Mouse (Mus musculus) myocyte (in vitro differentiated cells): ENCODE data around the gene Spats1.

Source experiments
- CEBPB ChIP-seq: IDR thresholded peaks from 2 replicates; pipeline ENCODE4 v1.6.1; 2011; ENCODE audit warnings: mild to moderate bottlenecking, moderate library complexity; ENCODE audit not compliant: poor library complexity, insufficient read depth, severe bottlenecking
- E2F4 ChIP-seq: IDR thresholded peaks from one replicate; pipeline ENCODE4 v1.6.1; 2011; ENCODE audit warnings: mild to moderate bottlenecking, control low read depth, moderate library complexity; ENCODE audit not compliant: insufficient read depth
- MAX ChIP-seq: IDR thresholded peaks from one replicate; pipeline ENCODE4 v1.6.1; 2011; ENCODE audit warnings: low read depth, mild to moderate bottlenecking, control low read depth
- MYOD1 ChIP-seq, 3 experiments: IDR thresholded peaks; one replicate each; pipeline ENCODE4 v1.6.1; 2011; ENCODE audit warnings: control low read depth in 2 of 3, low read depth in 2 of 3, mild to moderate bottlenecking in 2 of 3, moderate library complexity in 1 of 3; ENCODE audit not compliant: insufficient read length in 2 of 3, control insufficient read depth in 1 of 3
- MYOG ChIP-seq, 3 experiments: IDR thresholded peaks; one replicate each; pipeline ENCODE4 v1.6.1; 2011; ENCODE audit warnings: control low read depth in 2 of 3, low read depth in 2 of 3, mild to moderate bottlenecking in 2 of 3; ENCODE audit not compliant: insufficient read length in 2 of 3, control insufficient read depth in 1 of 3, insufficient read depth in 1 of 3
- POLR2A ChIP-seq: IDR thresholded peaks from one replicate; pipeline ENCODE4 v1.6.1; 2011; ENCODE audit warnings: low read depth, mild to moderate bottlenecking, control low read depth, moderate library complexity; ENCODE audit not compliant: insufficient read length
- POLR2AphosphoS2 ChIP-seq: IDR thresholded peaks from one replicate; pipeline ENCODE4 v1.6.1; 2011; ENCODE audit warnings: low read depth, control low read depth; ENCODE audit not compliant: insufficient read length
- REST ChIP-seq: IDR thresholded peaks from one replicate; pipeline ENCODE4 v1.6.1; 2011; ENCODE audit warnings: mild to moderate bottlenecking, control low read depth, moderate library complexity; ENCODE audit not compliant: insufficient read depth, insufficient read length
- SRF ChIP-seq: IDR thresholded peaks from one replicate; pipeline ENCODE4 v1.6.1; 2011; ENCODE audit warnings: low read depth; ENCODE audit not compliant: control insufficient read depth, insufficient read length
- TCF12 ChIP-seq: IDR thresholded peaks from one replicate; pipeline ENCODE4 v1.6.1; 2011; ENCODE audit warnings: mild to moderate bottlenecking, control low read depth; ENCODE audit not compliant: poor library complexity, insufficient read depth, severe bottlenecking
- TCF3 ChIP-seq: IDR thresholded peaks from one replicate; pipeline ENCODE4 v1.6.1; 2011; ENCODE audit warnings: low read depth, control low read depth; ENCODE audit not compliant: insufficient read length
- USF1 ChIP-seq: IDR thresholded peaks from one replicate; pipeline ENCODE4 v1.6.1; 2011; ENCODE audit warnings: low read depth, mild to moderate bottlenecking, control low read depth, moderate library complexity

DNA sequence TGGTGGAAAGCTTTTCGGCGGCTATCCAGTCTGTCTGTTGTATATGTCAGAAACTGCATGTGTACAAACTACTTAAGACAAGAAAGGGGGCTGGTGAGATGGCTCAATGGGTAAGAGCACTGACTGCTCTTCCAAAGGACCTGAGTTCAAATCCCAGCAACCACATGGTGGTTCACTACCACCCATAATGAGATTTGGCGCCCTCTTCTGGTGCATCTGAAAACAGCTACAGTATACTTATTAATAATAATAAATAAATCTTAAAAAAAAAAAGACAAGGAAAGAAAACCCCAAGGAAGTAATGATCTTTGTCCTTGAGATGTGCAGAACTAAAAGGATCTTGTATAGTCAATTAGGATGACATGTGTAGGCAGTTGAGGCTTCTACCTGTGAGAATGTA lies 77.7 kb downstream of the Spats1 start:
- no peak for TF ChIP-seq POLR2A
- no peak for TF ChIP-seq TCF3
- no peak for TF ChIP-seq CEBPB
- TF ChIP-seq MYOD1 (IDR thresholded peaks at IDR 0.05; ENCODE audit: control insufficient read depth in 1 of 3, insufficient read length in 2 of 3, low read depth in 2 of 3): no peak
- TF ChIP-seq E2F4: no peak
- no peak for TF ChIP-seq POLR2AphosphoS2
- no peak for TF ChIP-seq REST
- no peak for TF ChIP-seq TCF12
- no peak for TF ChIP-seq USF1
- TF ChIP-seq MAX: no peak
- no peak for TF ChIP-seq MYOG (IDR thresholded peaks at IDR 0.05; ENCODE audit: control insufficient read depth in 1 of 3, insufficient read depth in 1 of 3, insufficient read length in 2 of 3, low read depth in 2 of 3)
- TF ChIP-seq SRF: no peak
